Mouse (Mus musculus) small intestine, adult 2 months (tissue): ENCODE data around the gene Sntb2.
"Not testable (repeated sequence)": the region's sequence is repeated elsewhere in the genome, so short reads cannot be mapped to it uniquely, and the experiment has no call there.

Experiments used
- CTCF ChIP-seq: fragments of 200-500 bp; IDR thresholded peaks from 2 replicates; pipeline ENCODE4 v1.5.1; 2012; ENCODE audit warnings: low read depth, mild to moderate bottlenecking, control low read depth, inconsistent platforms, low read length, moderate library complexity, mixed read lengths; ENCODE audit not compliant: insufficient replicate concordance, insufficient read length; ENCODE audit errors: extremely low read depth
- POLR2A ChIP-seq: fragments of 200-500 bp; IDR thresholded peaks from 2 replicates; pipeline ENCODE4 v1.6.1; 2012; ENCODE audit warnings: low read depth, mild to moderate bottlenecking, control low read depth, inconsistent platforms, low read length, moderate library complexity

DNA sequence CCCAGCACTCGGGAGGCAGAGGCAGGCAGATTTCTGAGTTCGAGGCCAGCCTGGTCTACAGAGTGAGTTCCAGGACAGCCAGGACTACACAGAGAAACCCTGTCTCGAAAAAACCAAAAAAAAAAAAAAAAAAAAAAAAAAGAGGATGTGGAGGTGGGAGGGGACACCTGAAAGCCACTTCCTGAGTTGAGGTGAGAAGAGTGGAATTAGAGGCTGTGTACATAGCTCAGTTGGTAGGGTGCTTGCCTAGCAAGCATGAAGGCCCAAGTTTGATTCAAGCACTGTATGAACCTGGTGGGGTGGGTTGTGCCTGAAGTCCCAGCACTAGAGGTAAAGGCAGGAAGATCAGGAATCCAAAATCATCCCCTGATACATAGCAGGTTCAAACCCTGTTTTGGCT, 38.0 kb downstream of the Sntb2 start:
- not testable (repeated sequence) for TF ChIP-seq POLR2A, CTCF
